Mouse (Mus musculus) CH12.LX (cell line): ENCODE measurements around the gene Rmnd1. TPM values are rescaled to one million over a fixed set of nuclear protein-coding genes. Genes with fewer than 3 reads are reported as not detected.

Experiments
- DNase-seq: peaks from one replicate; pipeline ENCODE4 v3.0.0-alpha.2; 2013; ENCODE audit errors: extremely low read depth
- H3K27ac ChIP-seq: 2 replicates; pipeline ENCODE4 v1.5.1; 2012; ENCODE audit warnings: low read depth, mild to moderate bottlenecking, control low read depth, moderate library complexity; ENCODE audit not compliant: insufficient read depth
- H3K27me3 ChIP-seq: replicated peaks from 2 replicates; pipeline ENCODE3; 2012; ENCODE audit warnings: inconsistent platforms
- H3K36me3 ChIP-seq, 2 experiments: replicated peaks in 1 of 2; 2 replicates each; pipeline versions ENCODE3 to v1.6.1; 2012; ENCODE audit warnings: inconsistent platforms in 1 of 2, low read length in 1 of 2, mild to moderate bottlenecking in 1 of 2, mixed read lengths in 1 of 2, moderate library complexity in 1 of 2; ENCODE audit not compliant: control insufficient read depth in 1 of 2, insufficient read depth in 1 of 2
- H3K4me1 ChIP-seq, 2 experiments: 2 replicates each; pipeline ENCODE4 v1.6.1; 2012; ENCODE audit warnings: inconsistent platforms in 1 of 2, moderate library complexity in 1 of 2; ENCODE audit not compliant: insufficient read depth in 2 of 2, control insufficient read depth in 1 of 2
- H3K4me2 ChIP-seq: 2 replicates; pipeline ENCODE4 v1.6.1; 2012; ENCODE audit warnings: low read depth, mild to moderate bottlenecking, control low read depth; ENCODE audit not compliant: poor library complexity, insufficient read depth, severe bottlenecking
- H3K4me3 ChIP-seq, 3 experiments: fragments of 150-350 bp in 1 of 3; sonication (generic) in 1 of 3; replicated peaks in 1 of 3; 2 replicates each; pipeline versions ENCODE3 to v1.5.1; 2011 to 2012; ENCODE audit warnings: low read depth in 2 of 3, low read length in 2 of 3, mild to moderate bottlenecking in 2 of 3, moderate library complexity in 2 of 3, control low read depth in 1 of 3, improper control_type of control experiment in 1 of 3, inconsistent platforms in 1 of 3, mixed read lengths in 1 of 3; ENCODE audit not compliant: poor library complexity in 1 of 3
- H3K79me2 ChIP-seq: replicated peaks from 2 replicates; pipeline ENCODE4 v1.6.1; 2012; ENCODE audit warnings: mild to moderate bottlenecking, moderate library complexity; ENCODE audit not compliant: control insufficient read depth, poor library complexity, insufficient read depth, severe bottlenecking; ENCODE audit errors: extremely low read depth
- H3K9ac ChIP-seq: 2 replicates; pipeline ENCODE4 v1.6.1; 2012; ENCODE audit warnings: low read depth, mild to moderate bottlenecking, control low read depth, moderate library complexity; ENCODE audit not compliant: insufficient read depth
- H3K9me3 ChIP-seq: replicated peaks from 2 replicates; pipeline ENCODE3; 2012; ENCODE audit warnings: low read length, inconsistent platforms, mixed read lengths
- CHD1 ChIP-seq: IDR thresholded peaks from 2 replicates; pipeline ENCODE4 v1.6.1; 2012; ENCODE audit warnings: low read depth, low read length, improper control_type of control experiment, inconsistent platforms
- E2F4 ChIP-seq: IDR thresholded peaks from 2 replicates; pipeline ENCODE4 v1.6.1; 2011; ENCODE audit warnings: low read depth, low read length, improper control_type of control experiment; ENCODE audit not compliant: insufficient replicate concordance
- ELF1 ChIP-seq: IDR thresholded peaks from 2 replicates; pipeline ENCODE4 v1.6.1; 2014; ENCODE audit warnings: low read depth, mild to moderate bottlenecking, inconsistent platforms, low read length, improper control_type of control experiment
- EP300 ChIP-seq: IDR thresholded peaks from 2 replicates; pipeline ENCODE4 v1.6.1; 2011; ENCODE audit warnings: low read length, improper control_type of control experiment
- ETS1 ChIP-seq: conservative IDR thresholded peaks from 2 replicates; pipeline ENCODE4 v1.6.1; 2012; ENCODE audit warnings: low read depth, mild to moderate bottlenecking, inconsistent platforms, low read length, improper control_type of control experiment, moderate library complexity
- GABPA ChIP-seq: IDR thresholded peaks from 2 replicates; pipeline ENCODE4 v1.6.1; 2012; ENCODE audit warnings: low read depth, low read length, improper control_type of control experiment, inconsistent platforms; ENCODE audit not compliant: insufficient replicate concordance
- HCFC1 ChIP-seq: IDR thresholded peaks from 2 replicates; pipeline ENCODE4 v1.6.1; 2012; ENCODE audit warnings: low read depth, mild to moderate bottlenecking, inconsistent platforms, low read length, improper control_type of control experiment
- MAFK ChIP-seq: IDR thresholded peaks from 2 replicates; pipeline ENCODE4 v1.6.1; 2011; ENCODE audit warnings: low read length, improper control_type of control experiment; ENCODE audit not compliant: insufficient replicate concordance
- MAX ChIP-seq: IDR thresholded peaks from 2 replicates; pipeline ENCODE4 v1.6.1; 2011; ENCODE audit warnings: low read length, improper control_type of control experiment
- MEF2A ChIP-seq: IDR thresholded peaks from 2 replicates; pipeline ENCODE4 v1.6.1; 2014; ENCODE audit warnings: low read depth, mild to moderate bottlenecking, inconsistent platforms, low read length, improper control_type of control experiment, borderline replicate concordance
- MYC ChIP-seq: IDR thresholded peaks from 2 replicates; pipeline ENCODE4 v1.6.1; 2011; ENCODE audit warnings: low read depth, mild to moderate bottlenecking, improper control_type of control experiment, low read length
- NELFE ChIP-seq: IDR thresholded peaks from 2 replicates; pipeline ENCODE4 v1.6.1; 2011; ENCODE audit warnings: low read depth, low read length, improper control_type of control experiment
- NRF1 ChIP-seq: IDR thresholded peaks from 2 replicates; pipeline ENCODE4 v1.6.1; 2014; ENCODE audit warnings: low read depth, mild to moderate bottlenecking, inconsistent platforms, low read length, improper control_type of control experiment, moderate library complexity
- POLR2A ChIP-seq: IDR thresholded peaks from 2 replicates; pipeline ENCODE4 v1.6.1; 2011; ENCODE audit warnings: low read depth, mild to moderate bottlenecking, improper control_type of control experiment, low read length
- POLR2AphosphoS2 ChIP-seq: IDR thresholded peaks from 2 replicates; pipeline ENCODE4 v1.6.1; 2011; ENCODE audit warnings: low read depth, low read length, improper control_type of control experiment
- RCOR1 ChIP-seq: conservative IDR thresholded peaks from 2 replicates; pipeline ENCODE4 v1.6.1; 2012; ENCODE audit warnings: low read depth, mild to moderate bottlenecking, inconsistent platforms, low read length, improper control_type of control experiment
- SIN3A ChIP-seq: IDR thresholded peaks from 2 replicates; pipeline ENCODE4 v1.6.1; 2012; ENCODE audit warnings: low read length, improper control_type of control experiment, inconsistent platforms
- SMC3 ChIP-seq: IDR thresholded peaks from 2 replicates; pipeline ENCODE4 v1.6.1; 2011; ENCODE audit warnings: low read depth, low read length, improper control_type of control experiment
- TBP ChIP-seq: conservative IDR thresholded peaks from 2 replicates; pipeline ENCODE4 v1.6.1; 2011; ENCODE audit warnings: low read depth, low read length, improper control_type of control experiment
- TCF12 ChIP-seq: IDR thresholded peaks from 2 replicates; pipeline ENCODE4 v1.6.1; 2014; ENCODE audit warnings: low read depth, mild to moderate bottlenecking, inconsistent platforms, low read length, improper control_type of control experiment
- USF1 ChIP-seq: IDR thresholded peaks from 2 replicates; pipeline ENCODE4 v1.6.1; 2014; ENCODE audit warnings: low read depth, mild to moderate bottlenecking, inconsistent platforms, low read length, improper control_type of control experiment
- USF2 ChIP-seq: conservative IDR thresholded peaks from 2 replicates; pipeline ENCODE4 v1.6.1; 2011; ENCODE audit warnings: low read depth, low read length, improper control_type of control experiment
- ZC3H11A ChIP-seq: IDR thresholded peaks from 2 replicates; pipeline ENCODE4 v1.6.1; 2012; ENCODE audit warnings: low read depth, mild to moderate bottlenecking, inconsistent platforms, low read length, improper control_type of control experiment
- ZKSCAN1 ChIP-seq: IDR thresholded peaks from 2 replicates; pipeline ENCODE4 v1.6.1; 2012; ENCODE audit warnings: low read depth, inconsistent platforms, low read length, improper control_type of control experiment, borderline replicate concordance
- ZMIZ1 ChIP-seq: IDR thresholded peaks from 2 replicates; pipeline ENCODE4 v1.6.1; 2012; ENCODE audit warnings: low read depth, mild to moderate bottlenecking, inconsistent platforms, low read length, improper control_type of control experiment
- ZNF384 ChIP-seq: IDR thresholded peaks from 2 replicates; pipeline ENCODE4 v1.6.1; 2012; ENCODE audit warnings: low read depth, low read length, improper control_type of control experiment, inconsistent platforms
- dilution Hi-C: fragments of 300-500 bp; cut with MboI; formaldehyde crosslinking; loops from 2 replicates; pipeline ENCODE4 v1.14.3; 2020; ENCODE audit warnings: low sequenced_read_pairs; ENCODE audit not compliant: extremely low pct_unique_long_range_greater_than_20kb, extremely low pct_ligation_motif_present
- in situ Hi-C: fragments of 300-500 bp; cut with MboI; formaldehyde crosslinking; loops from 3 replicates; pipeline ENCODE4 v1.14.3; 2019; ENCODE audit warnings: low sequenced_read_pairs, low pct_ligation_motif_present, low pct_unique_long_range_greater_than_20kb, mixed read lengths
- polyA plus RNA-seq: library from polyadenylated mRNA; unstranded; fragments of >175 nt; gene quantifications from 2 replicates; pipeline ENCODE4 v1.2.1, GENCODE M21; 2012; ENCODE audit warnings: low read depth; ENCODE audit not compliant: insufficient read length
- total RNA-seq, 2 experiments: library from RNA; depleted of rRNA; stranded (reverse); fragments of 300-350 nt in 1 of 2; fragments of >200 nt in 1 of 2; gene quantifications; 2 replicates each; pipeline ENCODE4 v1.2.3; 2012 to 2014

Gene Rmnd1
- total and polyA plus RNA-seq, 3 experiments = 29.1 to 44.4 (median 43.6) TPM

- H3K79me2 ChIP-seq = no peaks in the 10 kb centered on the region
- no peak for TF ChIP-seq USF2
- TF ChIP-seq MEF2A = no peak
- TF ChIP-seq NELFE = no peak
- TF ChIP-seq GABPA = no peak
- TF ChIP-seq POLR2A = no peak
- no peak for TF ChIP-seq ZMIZ1
- no peak for TF ChIP-seq CHD1
- TF ChIP-seq TBP = no peak
- no peak for TF ChIP-seq MAX
- TF ChIP-seq ZC3H11A = no peak
- no peak for TF ChIP-seq SIN3A
- TF ChIP-seq ELF1 = no peak
- no peak for TF ChIP-seq MYC
- no peak for TF ChIP-seq MAFK
- TF ChIP-seq NRF1 = no peak
- TF ChIP-seq RCOR1 = no peak
- TF ChIP-seq EP300 = no peak
- no peak for TF ChIP-seq ZKSCAN1
- no peak for TF ChIP-seq ETS1
- no peaks in the 10 kb centered on the region for H3K27me3 ChIP-seq
- H3K27ac ChIP-seq = no peak overlapping the region
- H3K36me3 ChIP-seq = peaks cover 10 to 29% of the 10 kb centered on the region in 2 experiments
- in situ Hi-C loops (no loop called here), dilution Hi-C loops (no loop called here)
- no peak overlapping the region for H3K9ac ChIP-seq
- H3K4me2 ChIP-seq = no peak overlapping the region
- no peak for DNase-seq
- no peaks in the 10 kb centered on the region; a peak in 1 of 4 replicates for H3K4me1 ChIP-seq
- no peaks in the 10 kb centered on the region for H3K9me3 ChIP-seq
- no peak overlapping the region for H3K4me3 ChIP-seq
These were observed 55.3 kb downstream of the Rmnd1 start for GRCm38 (mm10) chr10:4376931-4377330.

DNA sequence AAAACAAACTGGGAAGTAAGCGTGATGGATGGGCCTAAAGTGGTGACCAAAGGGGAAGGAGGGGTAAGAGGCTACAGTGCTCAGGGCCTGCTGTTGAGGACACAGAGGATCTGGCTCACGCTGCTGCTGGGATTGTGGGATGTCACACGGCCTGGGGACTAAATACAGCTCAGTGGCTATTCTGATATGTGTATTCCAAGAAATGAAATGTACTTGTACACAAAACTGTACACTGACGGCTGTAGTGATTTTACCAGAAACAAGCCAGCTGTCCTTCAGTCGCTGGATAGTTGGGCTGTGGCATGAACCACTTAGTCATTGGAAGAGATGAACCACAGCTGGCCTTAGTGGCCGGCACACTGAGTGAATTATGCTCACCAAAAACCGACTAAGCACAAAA, 55.7 kb downstream of the Rmnd1 start:
- TF ChIP-seq RCOR1 (no peak), USF1 (no peak), TCF12 (no peak), HCFC1 (no peak), POLR2AphosphoS2 (no peak), USF2 (no peak), ELF1 (no peak), NELFE (no peak), MYC (no peak), E2F4 (no peak), MAFK (no peak), SMC3 (no peak), SIN3A (no peak), ZNF384 (no peak), MEF2A (no peak), EP300 (no peak)
- no peak overlapping the region for H3K9ac ChIP-seq
- H3K36me3 ChIP-seq = peaks cover 11 to 33% of the 10 kb centered on the region in 2 experiments
- no peaks in the 10 kb centered on the region for H3K27me3 ChIP-seq
- no peak overlapping the region for H3K27ac ChIP-seq
- no peak overlapping the region for H3K4me2 ChIP-seq
- DNase-seq = no peak
- no peak overlapping the region for H3K4me3 ChIP-seq
- in situ Hi-C loops (no loop called here), dilution Hi-C loops (no loop called here)
- H3K9me3 ChIP-seq = no peaks in the 10 kb centered on the region
- H3K4me1 ChIP-seq = peaks cover 0 to 4% of the 10 kb centered on the region in 2 experiments; a peak in 1 of 4 replicates
- H3K79me2 ChIP-seq = no peaks in the 10 kb centered on the region
